Mouse (Mus musculus): Measurements from ENCODE around the gene Cep128. TPM values are rescaled to one million over a fixed set of nuclear protein-coding genes. Genes with fewer than 3 reads are reported as not detected.

Gene Cep128
- total and polyA plus RNA-seq, 3 experiments = 12.7 to 40.1 (median 23.3) TPM

DNA sequence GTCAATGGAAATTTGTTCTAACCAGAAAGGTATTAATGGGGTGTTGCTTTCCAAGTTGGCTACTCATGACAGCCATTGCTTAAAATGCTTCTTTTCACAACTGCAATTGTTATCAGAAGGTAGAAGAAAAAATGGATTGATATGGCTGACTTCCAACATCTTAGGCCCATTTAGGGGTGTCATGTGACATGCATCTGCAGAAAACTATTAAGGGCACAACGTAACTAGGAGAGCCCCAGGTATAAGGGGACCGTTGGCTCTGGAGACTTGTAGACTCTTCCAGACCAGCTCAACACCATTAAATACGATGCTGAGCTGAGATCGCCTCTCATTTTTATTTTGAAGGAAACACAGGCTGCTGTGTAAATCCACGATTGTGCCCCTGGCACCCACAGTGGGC is 308.6 kb downstream of the Cep128 start:
- no peaks in the 10 kb centered on the region; a peak in 2 of 4 replicates for H3K4me1 ChIP-seq (ENCODE audit: control insufficient read depth in 1 of 2, insufficient read depth in 2 of 2, low read length in 2 of 2)
- no peaks in the 10 kb centered on the region for H3K79me2 ChIP-seq (ENCODE audit: control insufficient read depth, insufficient read depth, low read length, poor library complexity)
- no peak overlapping the region for H3K4me3 ChIP-seq (ENCODE audit: control insufficient read depth in 1 of 2, insufficient read depth in 1 of 2, low read depth in 2 of 2, low read length in 2 of 2)
- no peaks in the 10 kb centered on the region for H3K36me3 ChIP-seq (ENCODE audit: control insufficient read depth in 1 of 2, insufficient read depth in 2 of 2, low read length in 2 of 2)
- TF ChIP-seq MXI1 (IDR thresholded peaks at IDR 0.05; ENCODE audit: low read depth, low read length) (no peak), USF1 (IDR thresholded peaks at IDR 0.05; ENCODE audit: low read depth, low read length) (peak; percentile 71; the same call in 1 of the 2 replicates)
- DNase-seq (ENCODE audit: low read depth, low spot score) = peak; percentile 10
- no peaks in the 10 kb centered on the region for H3K27me3 ChIP-seq (ENCODE audit: control insufficient read depth in 1 of 2, insufficient read depth in 2 of 2, low read length in 2 of 2)
- H3K9ac ChIP-seq (ENCODE audit: control insufficient read depth, low read depth, low read length, poor library complexity, severe bottlenecking) = no peak overlapping the region
- H3K27ac ChIP-seq (ENCODE audit: control insufficient read depth, low read depth, low read length) = no peak overlapping the region
- H3K9me3 ChIP-seq (replicated peaks; ENCODE audit: insufficient read depth, low read length) = no peaks in the 10 kb centered on the region

DNA sequence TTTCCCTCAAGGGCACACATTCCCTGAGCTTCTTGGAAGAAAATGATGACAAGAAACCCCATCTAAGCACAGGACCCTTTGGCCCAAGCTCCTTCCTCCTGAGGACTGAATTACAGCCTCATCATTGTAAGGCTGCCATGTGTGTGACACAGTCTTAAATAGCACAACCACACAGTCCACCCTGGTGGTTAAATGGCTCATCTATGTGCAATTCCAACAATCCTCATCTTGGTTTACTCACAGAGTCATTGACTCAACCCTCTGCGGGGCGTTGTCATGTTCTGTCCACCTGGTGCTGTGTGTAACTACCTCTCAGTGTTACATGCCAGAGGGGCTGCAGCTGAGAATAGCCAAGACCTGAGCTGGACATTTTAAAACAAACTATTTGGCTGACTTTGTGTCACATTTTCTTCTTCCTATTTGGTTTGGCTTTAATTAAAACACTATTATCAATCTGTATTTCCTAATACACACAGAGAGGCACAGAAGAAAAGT is 313.6 kb downstream of the Cep128 start:
- TF ChIP-seq RAD21 (IDR thresholded peaks at IDR 0.05; ENCODE audit: low read depth, low read length) (no peak), NELFE (IDR thresholded peaks at IDR 0.05; ENCODE audit: low read depth, low read length) (no peak), KAT2A (conservative IDR thresholded peaks at IDR 0.05; ENCODE audit: low read depth, low read length) (no peak), ZNF384 (IDR thresholded peaks at IDR 0.05; ENCODE audit: low read depth, low read length) (no peak), SMC3 (IDR thresholded peaks at IDR 0.05; ENCODE audit: low read depth, low read length) (no peak), UBTF (IDR thresholded peaks at IDR 0.05; ENCODE audit: borderline replicate concordance, insufficient read depth, low read depth, low read length) (no peak), ETS1 (IDR thresholded peaks at IDR 0.05; ENCODE audit: low read depth, low read length) (no peak), ELF1 (IDR thresholded peaks at IDR 0.05; ENCODE audit: low read depth, low read length) (no peak), MYC (IDR thresholded peaks at IDR 0.05; ENCODE audit: low read depth, low read length) (no peak), MEF2A (IDR thresholded peaks at IDR 0.05; ENCODE audit: extremely low read depth, insufficient replicate concordance, low read depth, low read length, poor library complexity, severe bottlenecking) (no peak), MYB (IDR thresholded peaks at IDR 0.05; ENCODE audit: low read depth, low read length) (no peak), CTCF (IDR thresholded peaks at IDR 0.05 in 2 of 3, conservative IDR thresholded peaks at IDR 0.05 in 1 of 3; ENCODE audit: control insufficient read depth in 1 of 3, insufficient read depth in 1 of 3, low read depth in 2 of 3, low read length in 3 of 3, poor library complexity in 1 of 3, severe bottlenecking in 1 of 3) (no peak), POLR2A (IDR thresholded peaks at IDR 0.05; ENCODE audit: control insufficient read depth in 1 of 2, insufficient read depth in 1 of 2, low read depth in 1 of 2, low read length in 2 of 2, poor library complexity in 1 of 2) (no peak), EP300 (IDR thresholded peaks at IDR 0.05; ENCODE audit: low read depth in 1 of 2, low read length in 2 of 2) (no peak), USF1 (IDR thresholded peaks at IDR 0.05; ENCODE audit: low read depth, low read length) (no peak)
- H3K27ac ChIP-seq (ENCODE audit: control insufficient read depth, low read depth, low read length) = no peak overlapping the region

More for the DNA sequence above, 313.6 kb downstream of the Cep128 start:
- no peak overlapping the region for H3K9ac ChIP-seq (ENCODE audit: control insufficient read depth, low read depth, low read length, poor library complexity, severe bottlenecking)
- H3K4me1 ChIP-seq (ENCODE audit: control insufficient read depth in 1 of 2, insufficient read depth in 2 of 2, low read length in 2 of 2) = no peaks in the 10 kb centered on the region; a peak in 2 of 4 replicates
- DNase-seq (ENCODE audit: low read depth, low spot score) = no peak
- no peaks in the 10 kb centered on the region for H3K79me2 ChIP-seq (ENCODE audit: control insufficient read depth, insufficient read depth, low read length, poor library complexity)
- H3K27me3 ChIP-seq (ENCODE audit: control insufficient read depth in 1 of 2, insufficient read depth in 2 of 2, low read length in 2 of 2) = no peaks in the 10 kb centered on the region
- H3K4me3 ChIP-seq (ENCODE audit: control insufficient read depth in 1 of 2, insufficient read depth in 1 of 2, low read depth in 2 of 2, low read length in 2 of 2) = no peak overlapping the region
- H3K36me3 ChIP-seq (ENCODE audit: control insufficient read depth in 1 of 2, insufficient read depth in 2 of 2, low read length in 2 of 2) = peaks cover 0 to 3% of the 10 kb centered on the region in 2 experiments; a peak in 1 of 4 replicates
- H3K9me3 ChIP-seq (replicated peaks; ENCODE audit: insufficient read depth, low read length) = no peaks in the 10 kb centered on the region
